Mouse (Mus musculus) CH12.LX (cell line): ENCODE measurements at regions not wholly inside any gene's neighbourhood (a gene's known extent, or its start where the extent isn't known, plus 50 kb on each side); places are given as distances from the start of the nearest gene placed in this dataset.
A peak's percentile ranks its signal among the peaks of the same experiment; 100 is the strongest.

Experiments
- DNase-seq: peaks from one replicate; pipeline ENCODE4 v3.0.0-alpha.2; 2013; ENCODE audit errors: extremely low read depth
- H3K27ac ChIP-seq: 2 replicates; pipeline ENCODE4 v1.5.1; 2012; ENCODE audit warnings: low read depth, mild to moderate bottlenecking, control low read depth, moderate library complexity; ENCODE audit not compliant: insufficient read depth
- H3K27me3 ChIP-seq: replicated peaks from 2 replicates; pipeline ENCODE3; 2012; ENCODE audit warnings: inconsistent platforms
- H3K36me3 ChIP-seq, 2 experiments: replicated peaks in 1 of 2; 2 replicates each; pipeline versions ENCODE3 to v1.6.1; 2012; ENCODE audit warnings: inconsistent platforms in 1 of 2, low read length in 1 of 2, mild to moderate bottlenecking in 1 of 2, mixed read lengths in 1 of 2, moderate library complexity in 1 of 2; ENCODE audit not compliant: control insufficient read depth in 1 of 2, insufficient read depth in 1 of 2
- H3K4me1 ChIP-seq, 2 experiments: 2 replicates each; pipeline ENCODE4 v1.6.1; 2012; ENCODE audit warnings: inconsistent platforms in 1 of 2, moderate library complexity in 1 of 2; ENCODE audit not compliant: insufficient read depth in 2 of 2, control insufficient read depth in 1 of 2
- H3K4me2 ChIP-seq: 2 replicates; pipeline ENCODE4 v1.6.1; 2012; ENCODE audit warnings: low read depth, mild to moderate bottlenecking, control low read depth; ENCODE audit not compliant: poor library complexity, insufficient read depth, severe bottlenecking
- H3K4me3 ChIP-seq, 3 experiments: fragments of 150-350 bp in 1 of 3; sonication (generic) in 1 of 3; replicated peaks in 1 of 3; 2 replicates each; pipeline versions ENCODE3 to v1.5.1; 2011 to 2012; ENCODE audit warnings: low read depth in 2 of 3, low read length in 2 of 3, mild to moderate bottlenecking in 2 of 3, moderate library complexity in 2 of 3, control low read depth in 1 of 3, improper control_type of control experiment in 1 of 3, inconsistent platforms in 1 of 3, mixed read lengths in 1 of 3; ENCODE audit not compliant: poor library complexity in 1 of 3
- H3K79me2 ChIP-seq: replicated peaks from 2 replicates; pipeline ENCODE4 v1.6.1; 2012; ENCODE audit warnings: mild to moderate bottlenecking, moderate library complexity; ENCODE audit not compliant: control insufficient read depth, poor library complexity, insufficient read depth, severe bottlenecking; ENCODE audit errors: extremely low read depth
- H3K9ac ChIP-seq: 2 replicates; pipeline ENCODE4 v1.6.1; 2012; ENCODE audit warnings: low read depth, mild to moderate bottlenecking, control low read depth, moderate library complexity; ENCODE audit not compliant: insufficient read depth
- H3K9me3 ChIP-seq: replicated peaks from 2 replicates; pipeline ENCODE3; 2012; ENCODE audit warnings: low read length, inconsistent platforms, mixed read lengths
- BHLHE40 ChIP-seq: IDR thresholded peaks from 2 replicates; pipeline ENCODE4 v1.6.1; 2011; ENCODE audit warnings: mild to moderate bottlenecking, low read depth, low read length, improper control_type of control experiment
- CTCF ChIP-seq, 2 experiments: IDR thresholded peaks in 1 of 2; conservative IDR thresholded peaks in 1 of 2; 2 replicates each; pipeline ENCODE4 v1.5.1; 2011 to 2012; ENCODE audit warnings: low read depth in 2 of 2, low read length in 2 of 2, improper control_type of control experiment in 1 of 2, inconsistent platforms in 1 of 2, mild to moderate bottlenecking in 1 of 2, moderate library complexity in 1 of 2
- E2F4 ChIP-seq: IDR thresholded peaks from 2 replicates; pipeline ENCODE4 v1.6.1; 2011; ENCODE audit warnings: low read depth, low read length, improper control_type of control experiment; ENCODE audit not compliant: insufficient replicate concordance
- JUN ChIP-seq: IDR thresholded peaks from 2 replicates; pipeline ENCODE4 v1.6.1; 2011; ENCODE audit warnings: low read depth, mild to moderate bottlenecking, low read length, improper control_type of control experiment, moderate library complexity; ENCODE audit not compliant: insufficient read depth
- JUND ChIP-seq: conservative IDR thresholded peaks from 2 replicates; pipeline ENCODE4 v1.6.1; 2011; ENCODE audit warnings: low read depth, low read length, improper control_type of control experiment
- KAT2A ChIP-seq: IDR thresholded peaks from 2 replicates; pipeline ENCODE4 v1.6.1; 2012; ENCODE audit warnings: low read length, improper control_type of control experiment, inconsistent platforms; ENCODE audit not compliant: insufficient replicate concordance
- MAFK ChIP-seq: IDR thresholded peaks from 2 replicates; pipeline ENCODE4 v1.6.1; 2011; ENCODE audit warnings: low read length, improper control_type of control experiment; ENCODE audit not compliant: insufficient replicate concordance
- MAZ ChIP-seq: IDR thresholded peaks from 2 replicates; pipeline ENCODE4 v1.6.1; 2012; ENCODE audit warnings: low read depth, mild to moderate bottlenecking, inconsistent platforms, low read length, improper control_type of control experiment, moderate library complexity
- MXI1 ChIP-seq: IDR thresholded peaks from 2 replicates; pipeline ENCODE4 v1.6.1; 2011; ENCODE audit warnings: mild to moderate bottlenecking, low read depth, low read length, improper control_type of control experiment
- PAX5 ChIP-seq: IDR thresholded peaks from 2 replicates; pipeline ENCODE4 v1.6.1; 2012; ENCODE audit warnings: low read length, inconsistent platforms, mixed read lengths
- POLR2AphosphoS2 ChIP-seq: IDR thresholded peaks from 2 replicates; pipeline ENCODE4 v1.6.1; 2011; ENCODE audit warnings: low read depth, low read length, improper control_type of control experiment
- TBP ChIP-seq: conservative IDR thresholded peaks from 2 replicates; pipeline ENCODE4 v1.6.1; 2011; ENCODE audit warnings: low read depth, low read length, improper control_type of control experiment
- USF1 ChIP-seq: IDR thresholded peaks from 2 replicates; pipeline ENCODE4 v1.6.1; 2014; ENCODE audit warnings: low read depth, mild to moderate bottlenecking, inconsistent platforms, low read length, improper control_type of control experiment
- USF2 ChIP-seq: conservative IDR thresholded peaks from 2 replicates; pipeline ENCODE4 v1.6.1; 2011; ENCODE audit warnings: low read depth, low read length, improper control_type of control experiment
- ZKSCAN1 ChIP-seq: IDR thresholded peaks from 2 replicates; pipeline ENCODE4 v1.6.1; 2012; ENCODE audit warnings: low read depth, inconsistent platforms, low read length, improper control_type of control experiment, borderline replicate concordance
- ZMIZ1 ChIP-seq: IDR thresholded peaks from 2 replicates; pipeline ENCODE4 v1.6.1; 2012; ENCODE audit warnings: low read depth, mild to moderate bottlenecking, inconsistent platforms, low read length, improper control_type of control experiment
- dilution Hi-C: fragments of 300-500 bp; cut with MboI; formaldehyde crosslinking; loops from 2 replicates; pipeline ENCODE4 v1.14.3; 2020; ENCODE audit warnings: low sequenced_read_pairs; ENCODE audit not compliant: extremely low pct_unique_long_range_greater_than_20kb, extremely low pct_ligation_motif_present
- in situ Hi-C: fragments of 300-500 bp; cut with MboI; formaldehyde crosslinking; loops from 3 replicates; pipeline ENCODE4 v1.14.3; 2019; ENCODE audit warnings: low sequenced_read_pairs, low pct_ligation_motif_present, low pct_unique_long_range_greater_than_20kb, mixed read lengths

DNA sequence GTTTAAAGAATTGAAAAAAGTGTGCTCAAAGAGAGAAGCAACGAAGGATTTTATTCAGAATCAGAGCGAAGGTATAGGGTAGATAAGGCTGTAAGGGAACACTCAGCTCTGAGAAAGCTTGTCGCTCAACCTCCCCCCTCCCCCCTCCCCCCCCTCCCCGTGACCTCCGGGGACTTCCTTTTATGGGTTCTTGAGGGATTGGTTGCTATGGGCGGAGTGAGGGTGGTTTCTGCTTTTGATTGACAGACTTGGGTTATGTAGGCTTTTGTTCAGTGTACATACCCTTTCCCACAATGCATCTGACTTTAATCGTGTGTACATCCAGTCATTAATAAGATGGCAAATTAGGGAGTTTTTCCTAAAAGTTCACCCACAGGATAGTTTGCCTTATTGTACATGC, 84.4 kb upstream of the Card11 start:
- no peak overlapping the region for H3K4me3 ChIP-seq
- no peaks in the 10 kb centered on the region for H3K27me3 ChIP-seq
- H3K36me3 ChIP-seq = no peaks in the 10 kb centered on the region
- H3K9ac ChIP-seq = no peak overlapping the region
- H3K4me1 ChIP-seq = peaks cover 0 to 22% of the 10 kb centered on the region in 2 experiments; a peak in 2 of 4 replicates
- H3K79me2 ChIP-seq = no peaks in the 10 kb centered on the region
- H3K4me2 ChIP-seq = no peak overlapping the region
- dilution Hi-C loops (no loop called here), in situ Hi-C loops (loop anchor here (10.0 kb wide), 1 partner anchor 210 kb away; no protein-coding TSS in a partner anchor)
- H3K27ac ChIP-seq = no peak overlapping the region
- H3K9me3 ChIP-seq = peaks cover 8% of the 10 kb centered on the region
- DNase-seq = peak; percentile 61
- TF ChIP-seq BHLHE40 (0 out of 2 replicates have a peak, but pooled peaks have one; percentile 15), JUND (no peak)

- TF ChIP-seq E2F4 = no peak
- no peak for TF ChIP-seq JUND
- no peak for TF ChIP-seq ZKSCAN1
- TF ChIP-seq USF2 = no peak
- TF ChIP-seq ZMIZ1 = no peak
- TF ChIP-seq CTCF (conservative IDR thresholded peaks at IDR 0.05 in 1 of 2, IDR thresholded peaks at IDR 0.05 in 1 of 2; ENCODE audit: low read depth in 2 of 2, low read length in 2 of 2) = no peak
- TF ChIP-seq USF1 = no peak
- TF ChIP-seq TBP = no peak
- no peak for TF ChIP-seq PAX5
- TF ChIP-seq MAZ = no peak
- no peak for TF ChIP-seq MXI1
- TF ChIP-seq JUN = no peak
- no peak for TF ChIP-seq MAFK
- TF ChIP-seq POLR2AphosphoS2 = no peak
- TF ChIP-seq KAT2A = no peak
- H3K9ac ChIP-seq = no peak overlapping the region
- in situ Hi-C loops (no loop called here), dilution Hi-C loops (no loop called here)
- H3K79me2 ChIP-seq = no peaks in the 10 kb centered on the region
- H3K9me3 ChIP-seq = no peaks in the 10 kb centered on the region
- no peak overlapping the region for H3K27ac ChIP-seq
- no peaks in the 10 kb centered on the region for H3K36me3 ChIP-seq
- no peaks in the 10 kb centered on the region for H3K4me1 ChIP-seq
- no peak overlapping the region for H3K4me3 ChIP-seq
- no peaks in the 10 kb centered on the region for H3K27me3 ChIP-seq
- DNase-seq = no peak
- no peak overlapping the region for H3K4me2 ChIP-seq
Observed at GRCm38 (mm10) chr5:141091676-141092075, 91.3 kb upstream of the Card11 start.
